Mouse (Mus musculus): Measurements from ENCODE around the gene Olfr670. TPM values are rescaled to one million over a fixed set of nuclear protein-coding genes. Genes with fewer than 3 reads are reported as not detected.
"Not testable (repeated sequence)": the region's sequence is repeated elsewhere in the genome, so short reads cannot be mapped to it uniquely, and the experiment has no call there.

The Olfr670 gene
- polyA plus RNA-seq (2016; fragmentation: Nextera tagmentation; extraction: Ambion mirVana), result not detected in 2 replicates

DNA sequence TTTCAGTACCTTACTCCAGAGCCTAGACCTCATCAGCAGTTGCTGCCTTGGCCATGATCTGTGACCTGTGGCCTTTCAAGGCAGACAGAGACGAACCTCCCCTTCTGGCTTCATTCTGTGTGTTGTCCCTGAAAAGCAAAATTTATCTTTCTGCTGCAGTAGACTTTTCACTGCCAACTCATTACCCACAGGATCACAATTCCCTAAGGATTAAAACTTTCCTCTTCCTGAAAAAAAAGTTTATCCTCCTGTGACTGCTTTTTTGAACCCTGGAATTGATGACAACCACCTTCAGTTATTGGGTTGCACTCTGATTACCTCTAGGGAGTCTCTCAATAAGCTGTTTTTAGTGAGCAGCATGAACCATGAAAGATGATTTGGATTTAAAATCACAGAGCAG is at the start of gene Olfr670:
TSS of gene Olfr670 (minus strand) at position 101 of the 400 bp plus-strand sequence.
- WGBS, result 59% methylated on average over 1 of the region's 1 CpGs
- H3K4me3 ChIP-seq, result no peak within 1 kb of the TSS

DNA sequence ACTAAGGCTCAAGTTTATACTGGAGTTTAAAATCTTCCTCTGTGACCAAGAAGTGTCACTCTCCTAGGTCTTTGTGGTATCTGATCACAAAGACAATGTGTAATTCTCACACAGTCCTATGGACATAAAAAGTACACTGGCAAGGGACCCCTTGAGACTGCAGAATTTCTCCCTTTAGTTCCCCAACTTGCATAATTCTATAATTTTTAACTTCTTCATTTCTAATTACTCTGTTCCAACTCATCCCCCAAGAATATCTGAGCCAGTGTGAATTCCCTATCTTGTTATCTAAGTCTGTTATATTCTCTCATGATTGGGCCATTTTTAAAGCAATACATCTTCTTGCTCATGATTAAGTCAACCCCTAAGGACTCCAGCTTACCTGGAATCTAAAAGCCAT is 39.5 kb upstream of the Olfr670 start, which contains the start of gene Olfr672:
TSS of gene Olfr672 (minus strand) at position 101 of the 400 bp plus-strand sequence.
- Histone ChIP-seq H3K4me1 (no peaks in the 10 kb centered on the region), H3K27ac (no peak within 1 kb of the TSS), H3K9me3 (no peaks in the 10 kb centered on the region), H3K36me3 (no peaks in the 10 kb centered on the region), H3K4me3 (no peak within 1 kb of the TSS), H3K27me3 (ENCODE audit: insufficient read depth, poor library complexity, severe bottlenecking) (no peaks in the 10 kb centered on the region)
- no peak for DNase-seq (ENCODE audit: low spot score)

More for the DNA sequence above, at the start of gene Olfr670:
- no peak for DNase-seq (ENCODE audit: low spot score)
- H3K4me1 ChIP-seq, result no peaks in the 10 kb centered on the region
- no peaks in the 10 kb centered on the region for H3K27me3 ChIP-seq (ENCODE audit: insufficient read depth, poor library complexity, severe bottlenecking)
- no peaks in the 10 kb centered on the region for H3K9me3 ChIP-seq
- H3K36me3 ChIP-seq, result no peaks in the 10 kb centered on the region
- no peak within 1 kb of the TSS for H3K27ac ChIP-seq

DNA sequence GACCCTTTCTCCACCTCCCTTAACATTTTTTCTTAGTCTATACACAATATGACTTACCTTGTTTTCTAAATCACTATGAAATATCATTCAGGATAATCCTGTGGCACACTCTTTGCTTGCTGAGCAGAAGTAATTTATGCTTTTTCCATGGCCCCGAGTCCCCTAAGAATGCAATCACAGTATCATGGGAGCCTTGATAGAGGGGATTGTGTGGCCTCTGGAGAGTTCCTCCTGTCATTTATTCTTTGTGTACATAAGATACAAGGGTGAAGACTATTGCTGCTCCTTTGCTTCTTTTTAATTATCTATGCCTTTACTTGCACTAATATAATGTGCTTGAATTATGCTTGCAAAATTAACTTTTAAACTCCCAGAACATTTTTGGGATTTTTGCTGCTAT is 16.6 kb upstream of the Olfr670 start, which contains the start of gene Olfr671:
TSS of gene Olfr671 (minus strand) at position 101 of the 400 bp plus-strand sequence.
- WGBS, result 70% methylated on average over 1 of the region's 1 CpGs
- no peaks in the 10 kb centered on the region for H3K4me1 ChIP-seq

DNA sequence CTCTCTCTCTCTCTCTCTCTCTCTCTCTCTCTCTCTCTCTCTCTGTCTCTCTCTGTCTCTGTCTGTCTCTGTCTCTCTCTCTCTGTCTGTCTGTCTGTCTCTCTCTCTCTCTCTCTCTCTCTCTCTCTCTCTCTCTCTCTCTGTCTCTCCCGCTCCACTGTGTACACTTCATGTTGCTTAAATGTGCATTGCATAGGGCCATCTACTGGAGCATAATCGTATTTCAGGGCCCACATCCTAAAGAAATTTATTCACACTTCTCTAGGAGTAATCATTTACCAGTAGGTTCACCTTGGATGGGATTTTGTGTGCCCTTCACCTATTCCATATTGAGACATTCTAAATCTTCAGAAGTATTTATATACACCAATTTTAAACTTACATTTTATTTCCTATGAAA is 10.1 kb upstream of the Olfr670 start:
- not testable (repeated sequence) for H3K9me3 ChIP-seq; H3K4me1 ChIP-seq; H3K27ac ChIP-seq; H3K27me3 ChIP-seq (ENCODE audit: insufficient read depth, poor library complexity, severe bottlenecking); H3K36me3 ChIP-seq; DNase-seq (ENCODE audit: low spot score); H3K4me3 ChIP-seq
- WGBS, result 72% methylated on average over 2 of the region's 2 CpGs

More for the DNA sequence above, 16.6 kb upstream of the Olfr670 start, which contains the start of gene Olfr671:
- H3K36me3 ChIP-seq, result no peaks in the 10 kb centered on the region
- H3K9me3 ChIP-seq, result no peaks in the 10 kb centered on the region
- H3K27ac ChIP-seq, result no peak within 1 kb of the TSS
- no peaks in the 10 kb centered on the region for H3K27me3 ChIP-seq (ENCODE audit: insufficient read depth, poor library complexity, severe bottlenecking)
- no peak within 1 kb of the TSS for H3K4me3 ChIP-seq
- no peak for DNase-seq (ENCODE audit: low spot score)

DNA sequence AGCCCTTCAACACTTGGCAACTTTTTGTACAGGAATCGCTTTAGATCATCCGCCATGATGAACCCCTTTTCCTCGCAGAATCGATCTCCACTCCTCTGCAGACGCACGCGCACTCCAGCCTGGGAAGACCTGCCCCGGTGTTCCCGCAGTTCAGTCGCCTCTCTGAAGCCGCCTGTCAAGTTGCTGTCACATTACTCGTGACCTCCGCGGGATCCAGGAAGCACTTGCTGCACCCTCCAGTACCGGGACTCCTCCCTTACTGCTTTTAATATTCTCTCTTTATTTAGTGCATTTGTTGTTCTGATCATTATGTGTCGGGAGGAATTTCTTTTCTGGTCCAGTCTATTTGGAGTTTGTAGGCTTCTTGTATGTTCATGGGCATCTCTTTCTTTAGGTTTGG is 12.2 kb downstream of the Olfr670 start:
- not testable (repeated sequence) for H3K36me3 ChIP-seq; H3K27ac ChIP-seq; H3K4me1 ChIP-seq; H3K9me3 ChIP-seq; H3K4me3 ChIP-seq; DNase-seq (ENCODE audit: low spot score); H3K27me3 ChIP-seq (ENCODE audit: insufficient read depth, poor library complexity, severe bottlenecking)
- 94% methylated on average over 16 of the region's 16 CpGs for WGBS

DNA sequence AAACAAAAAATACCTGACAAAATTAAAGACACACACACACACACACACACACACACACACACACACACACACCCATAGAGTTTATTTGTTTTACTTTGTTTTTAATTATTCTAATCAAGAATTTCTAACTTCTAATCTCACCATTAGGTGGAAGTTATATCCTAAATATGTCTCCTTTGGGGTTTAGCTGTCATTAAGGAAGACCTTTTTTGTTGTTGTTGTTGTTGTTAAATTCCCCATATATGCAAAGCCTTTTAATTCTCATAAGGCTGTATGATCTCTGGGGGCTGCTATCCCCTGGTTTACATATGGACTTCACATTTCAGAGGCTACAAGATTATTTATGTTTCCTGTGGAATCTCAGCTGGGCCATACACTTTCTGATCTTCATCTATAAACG is 28.5 kb downstream of the Olfr670 start, which contains the start of gene Olfr669:
TSS of gene Olfr669 (plus strand) at position 301 of the 400 bp plus-strand sequence.
- H3K4me1 ChIP-seq, result no peaks in the 10 kb centered on the region
- 88% methylated on average over 1 of the region's 1 CpGs for WGBS
- H3K9me3 ChIP-seq, result no peaks in the 10 kb centered on the region
- no peak for DNase-seq (ENCODE audit: low spot score)
- H3K27ac ChIP-seq, result no peak within 1 kb of the TSS
- H3K36me3 ChIP-seq, result no peaks in the 10 kb centered on the region
- H3K27me3 ChIP-seq (ENCODE audit: insufficient read depth, poor library complexity, severe bottlenecking), result no peaks in the 10 kb centered on the region
- no peak within 1 kb of the TSS for H3K4me3 ChIP-seq

DNA sequence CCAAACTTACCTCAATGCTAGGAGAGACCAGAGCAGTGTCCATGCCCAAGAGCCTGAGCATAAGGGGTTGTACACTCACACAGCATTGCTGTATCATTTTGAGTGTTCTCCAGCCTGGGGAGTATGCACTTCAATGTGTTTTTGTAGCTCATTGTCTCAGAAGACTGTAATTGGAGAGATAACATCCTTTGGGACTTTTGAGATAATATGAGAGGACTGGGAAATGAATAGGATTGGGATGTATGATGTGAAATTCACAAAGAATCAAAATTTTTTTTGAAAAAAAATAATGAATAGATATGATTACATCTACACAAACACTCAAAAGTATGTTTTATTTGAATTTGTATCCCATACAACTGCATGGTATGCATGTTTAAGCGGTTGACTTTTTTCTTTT is 34.5 kb downstream of the Olfr670 start, which contains the start of gene Olfr668:
TSS of gene Olfr668 (minus strand) at position 101 of the 400 bp plus-strand sequence.
- H3K4me1 ChIP-seq, result no peaks in the 10 kb centered on the region
- H3K4me3 ChIP-seq, result no peak within 1 kb of the TSS
- no peaks in the 10 kb centered on the region for H3K9me3 ChIP-seq
- H3K27me3 ChIP-seq (ENCODE audit: insufficient read depth, poor library complexity, severe bottlenecking), result no peaks in the 10 kb centered on the region
- no peak within 1 kb of the TSS for H3K27ac ChIP-seq
- H3K36me3 ChIP-seq, result no peaks in the 10 kb centered on the region
- DNase-seq (ENCODE audit: low spot score), result no peak
- WGBS, result 60% methylated on average over 1 of the region's 1 CpGs

DNA sequence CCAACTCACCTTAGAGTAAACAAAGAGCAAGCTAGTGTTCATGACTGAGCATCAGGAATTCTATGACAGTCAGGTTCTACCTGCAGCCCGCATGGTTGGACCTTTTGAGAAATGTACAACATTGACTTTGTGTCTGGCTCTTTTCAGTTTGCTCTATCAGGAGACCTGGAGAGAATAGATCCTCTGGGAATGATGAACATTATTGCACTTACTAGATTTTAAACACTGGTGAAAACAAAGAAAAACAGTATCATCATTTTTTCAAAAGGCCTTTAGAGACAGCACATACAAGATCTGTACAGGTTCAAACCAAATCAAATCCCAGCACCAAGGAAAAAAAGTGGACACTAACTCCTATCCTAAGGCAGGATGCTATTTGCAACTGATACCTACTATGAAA is 41.0 kb downstream of the Olfr670 start, which contains the start of gene Olfr667:
TSS of gene Olfr667 (minus strand) at position 101 of the 400 bp plus-strand sequence.
- 66% methylated on average over 1 of the region's 1 CpGs for WGBS
- no peaks in the 10 kb centered on the region for H3K27me3 ChIP-seq (ENCODE audit: insufficient read depth, poor library complexity, severe bottlenecking)
- H3K36me3 ChIP-seq, result no peaks in the 10 kb centered on the region
- no peaks in the 10 kb centered on the region for H3K9me3 ChIP-seq
- no peak within 1 kb of the TSS for H3K4me3 ChIP-seq
- no peaks in the 10 kb centered on the region for H3K4me1 ChIP-seq
- no peak within 1 kb of the TSS for H3K27ac ChIP-seq
- no peak for DNase-seq (ENCODE audit: low spot score)

Other genes with a start within 250 kb of the Olfr670 start
- gene Usp17le, start 185.2 kb downstream of the Olfr670 start, polyA plus RNA-seq (2016; fragmentation: Nextera tagmentation; extraction: Ambion mirVana), result not detected in 2 replicates
- not detected in 2 replicates for gene Usp17lb, start 120.0 kb downstream of the Olfr670 start, polyA plus RNA-seq (2016; fragmentation: Nextera tagmentation; extraction: Ambion mirVana)
- not detected in 2 replicates for gene Usp17la, start 105.6 kb downstream of the Olfr670 start, polyA plus RNA-seq (2016; fragmentation: Nextera tagmentation; extraction: Ambion mirVana)
- gene Olfr665, start 84.6 kb downstream of the Olfr670 start, polyA plus RNA-seq (2016; fragmentation: Nextera tagmentation; extraction: Ambion mirVana), result not detected in 2 replicates
- not detected in 2 replicates for gene Olfr666, start 66.7 kb downstream of the Olfr670 start, polyA plus RNA-seq (2016; fragmentation: Nextera tagmentation; extraction: Ambion mirVana)
- not detected in 2 replicates for gene Olfr667, start 41.1 kb downstream of the Olfr670 start, polyA plus RNA-seq (2016; fragmentation: Nextera tagmentation; extraction: Ambion mirVana)
- gene Olfr668, start 34.6 kb downstream of the Olfr670 start, polyA plus RNA-seq (2016; fragmentation: Nextera tagmentation; extraction: Ambion mirVana), result not detected in 2 replicates
- not detected in 2 replicates for gene Olfr669, start 28.4 kb downstream of the Olfr670 start, polyA plus RNA-seq (2016; fragmentation: Nextera tagmentation; extraction: Ambion mirVana)
- gene Olfr671, start 16.5 kb upstream of the Olfr670 start, polyA plus RNA-seq (2016; fragmentation: Nextera tagmentation; extraction: Ambion mirVana), result not detected in 2 replicates
- not detected in 2 replicates for gene Olfr672, start 39.4 kb upstream of the Olfr670 start, polyA plus RNA-seq (2016; fragmentation: Nextera tagmentation; extraction: Ambion mirVana)
- gene Olfr675, start 65.8 kb upstream of the Olfr670 start, polyA plus RNA-seq (2016; fragmentation: Nextera tagmentation; extraction: Ambion mirVana), result not detected in 2 replicates
- not detected in 2 replicates for gene Olfr676, start 70.1 kb upstream of the Olfr670 start, polyA plus RNA-seq (2016; fragmentation: Nextera tagmentation; extraction: Ambion mirVana)
- not detected in 2 replicates for gene Olfr677, start 88.8 kb upstream of the Olfr670 start, polyA plus RNA-seq (2016; fragmentation: Nextera tagmentation; extraction: Ambion mirVana)
- not detected in 2 replicates for gene Olfr678, start 101.9 kb upstream of the Olfr670 start, polyA plus RNA-seq (2016; fragmentation: Nextera tagmentation; extraction: Ambion mirVana)
- not detected in 2 replicates for gene Olfr679, start 118.6 kb upstream of the Olfr670 start, polyA plus RNA-seq (2016; fragmentation: Nextera tagmentation; extraction: Ambion mirVana)
- not detected in 2 replicates for gene Olfr680-ps1, start 130.2 kb upstream of the Olfr670 start, polyA plus RNA-seq (2016; fragmentation: Nextera tagmentation; extraction: Ambion mirVana)
- not detected in 2 replicates for gene Olfr681, start 154.2 kb upstream of the Olfr670 start, polyA plus RNA-seq (2016; fragmentation: Nextera tagmentation; extraction: Ambion mirVana)
- not detected in 2 replicates for gene Olfr683, start 184.4 kb upstream of the Olfr670 start, polyA plus RNA-seq (2016; fragmentation: Nextera tagmentation; extraction: Ambion mirVana)
- gene Olfr684, start 201.0 kb upstream of the Olfr670 start, polyA plus RNA-seq (2016; fragmentation: Nextera tagmentation; extraction: Ambion mirVana), result not detected in 2 replicates
- gene Olfr685, start 223.4 kb upstream of the Olfr670 start, polyA plus RNA-seq (2016; fragmentation: Nextera tagmentation; extraction: Ambion mirVana), result not detected in 2 replicates
- not detected in 2 replicates for gene Olfr686, start 244.9 kb upstream of the Olfr670 start, polyA plus RNA-seq (2016; fragmentation: Nextera tagmentation; extraction: Ambion mirVana)

All from heart, embryonic 10.5 days (tissue).